Mouse (Mus musculus): Measurements from ENCODE around the gene Il9. TPM values are rescaled to one million over a fixed set of nuclear protein-coding genes. Genes with fewer than 3 reads are reported as not detected.

Il9 gene
- polyA plus RNA-seq, 1 experiment = not detected

DNA sequence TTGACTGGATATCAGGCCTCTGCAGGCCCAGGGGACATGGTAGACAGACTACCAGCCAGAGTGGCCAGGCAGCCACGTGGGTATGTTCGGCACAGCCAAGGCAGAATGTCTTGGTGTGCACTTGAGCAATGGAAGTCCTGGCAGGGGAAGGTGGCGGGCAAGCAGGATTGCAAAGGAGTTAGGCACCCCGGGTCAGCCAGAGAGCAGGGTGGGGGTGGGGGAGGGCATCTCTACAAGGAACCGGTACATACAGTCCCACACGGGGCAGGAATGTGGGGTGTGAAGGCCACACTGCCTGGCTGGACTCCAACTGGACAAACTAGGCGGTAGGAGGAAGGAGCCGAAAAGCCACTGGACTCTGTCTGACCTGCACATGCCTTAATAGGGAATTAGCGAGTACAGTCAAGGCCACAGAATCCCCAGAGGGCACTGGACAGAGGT is 47.7 kb downstream of the Il9 start:
- no peaks in the 10 kb centered on the region for H3K4me1 ChIP-seq (ENCODE audit: control insufficient read depth, insufficient read depth, low read length)
- 63% methylated on average over 9 of the region's 9 CpGs for WGBS
- no peak for DNase-seq
- H3K4me3 ChIP-seq (replicated peaks; ENCODE audit: extremely low read depth, low read depth, low read length) = no peak overlapping the region
- TF ChIP-seq POLR2A (IDR thresholded peaks at IDR 0.05; ENCODE audit: borderline replicate concordance, extremely low read depth, low read depth, low read length) (no peak), CTCF (IDR thresholded peaks at IDR 0.05; ENCODE audit: insufficient read depth, low read length) (no peak)

GRCm38 (mm10) chr13:56433466-56433865 is 48.6 kb downstream of the Il9 start:
- Histone ChIP-seq H3K4me1 (ENCODE audit: control insufficient read depth, insufficient read depth, low read length) (no peaks in the 10 kb centered on the region), H3K4me3 (replicated peaks; ENCODE audit: extremely low read depth, low read depth, low read length) (no peak overlapping the region)
- DNase-seq = peak; percentile 44
- TF ChIP-seq POLR2A (IDR thresholded peaks at IDR 0.05; ENCODE audit: borderline replicate concordance, extremely low read depth, low read depth, low read length) (no peak), CTCF (IDR thresholded peaks at IDR 0.05; ENCODE audit: insufficient read depth, low read length) (peak; percentile 47)
- 25% methylated on average over 10 of the region's 10 CpGs for WGBS

DNA sequence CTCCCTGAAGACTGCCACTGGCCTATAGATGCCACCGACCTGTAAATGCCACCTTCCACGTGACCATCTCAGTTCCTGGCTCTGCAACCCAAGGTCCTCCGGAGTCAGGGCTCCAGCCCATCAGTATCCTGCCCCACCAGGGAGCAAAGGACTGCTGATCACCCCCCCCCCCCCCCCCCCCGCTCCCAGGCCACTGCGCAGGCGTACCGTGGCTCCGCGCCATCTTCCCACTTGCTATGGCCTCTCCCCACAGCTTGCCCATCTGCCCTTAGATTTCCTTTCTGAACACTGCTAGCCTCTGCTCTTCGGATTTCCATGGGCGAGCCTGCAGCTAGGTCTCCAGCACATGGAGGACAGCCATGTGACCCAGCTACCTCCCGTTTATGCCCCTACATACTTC is 49.5 kb downstream of the Il9 start:
- no peak for DNase-seq
- Histone ChIP-seq H3K4me3 (replicated peaks; ENCODE audit: extremely low read depth, low read depth, low read length) (no peak overlapping the region), H3K4me1 (ENCODE audit: control insufficient read depth, insufficient read depth, low read length) (no peaks in the 10 kb centered on the region)
- TF ChIP-seq CTCF (IDR thresholded peaks at IDR 0.05; ENCODE audit: insufficient read depth, low read length) (no peak), POLR2A (IDR thresholded peaks at IDR 0.05; ENCODE audit: borderline replicate concordance, extremely low read depth, low read depth, low read length) (no peak)
- 86% methylated on average over 11 of the region's 12 CpGs for WGBS

Other genes starting within 250 kb of the Il9 start
- not detected in 2 replicates for gene Neurog1, start 230.1 kb downstream of the Il9 start, polyA plus RNA-seq (2012; rRNA removed)
- gene Cxcl14, start 185.7 kb downstream of the Il9 start, polyA plus RNA-seq (2012; rRNA removed) = 285 and 286 TPM in 2 replicates
- 0.06 TPM in 1 of 2 replicates, not detected in the other for gene Gm3045, start 55.7 kb downstream of the Il9 start, polyA plus RNA-seq (2012; rRNA removed)
- 0.24 and 0.51 TPM in 2 replicates for gene Slc25a48, start 43.9 kb downstream of the Il9 start, polyA plus RNA-seq (2012; rRNA removed)
- 1.2 and 1.3 TPM in 2 replicates for gene Fbxl21, start 40.2 kb upstream of the Il9 start, polyA plus RNA-seq (2012; rRNA removed)
- not detected in 2 replicates for gene Lect2, start 66.3 kb upstream of the Il9 start, polyA plus RNA-seq (2012; rRNA removed)
- 50.8 and 53.9 TPM in 2 replicates for gene Tgfbi, start 127.3 kb upstream of the Il9 start, polyA plus RNA-seq (2012; rRNA removed)
- gene Smad5, start 220.8 kb upstream of the Il9 start, polyA plus RNA-seq (2012; rRNA removed) = 20.3 and 27.1 TPM in 2 replicates

Measured in lung, adult 2 months (tissue).